Mouse (Mus musculus): ENCODE results near the gene Rab30.

Rab30 gene

GRCm38 (mm10) chr7:92842254-92842653, 100.9 kb downstream of the Rab30 start:
- DNase-seq (ENCODE audit: low spot score in 2 of 2): no peak

DNA sequence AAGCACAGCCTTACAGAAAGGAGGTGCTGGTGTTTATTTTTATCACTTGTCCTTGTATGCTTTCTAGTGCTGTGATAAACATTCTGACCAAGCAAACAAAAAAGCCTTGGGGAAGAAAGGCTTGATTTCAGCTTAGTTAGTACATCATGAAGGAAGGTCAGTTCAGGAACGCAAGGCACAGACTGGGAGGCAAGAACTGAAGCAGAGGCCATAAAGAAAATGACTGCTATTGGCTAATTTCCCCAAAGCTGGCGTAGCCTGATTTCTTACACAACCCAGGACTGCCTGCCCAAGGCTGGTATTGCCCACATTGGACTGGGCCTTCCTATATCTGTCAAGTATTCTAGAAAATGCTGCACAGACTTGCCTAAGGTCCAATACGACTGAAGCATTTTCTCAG, 106.8 kb downstream of the Rab30 start:
- no peak for DNase-seq (ENCODE audit: low spot score in 2 of 2)

DNA sequence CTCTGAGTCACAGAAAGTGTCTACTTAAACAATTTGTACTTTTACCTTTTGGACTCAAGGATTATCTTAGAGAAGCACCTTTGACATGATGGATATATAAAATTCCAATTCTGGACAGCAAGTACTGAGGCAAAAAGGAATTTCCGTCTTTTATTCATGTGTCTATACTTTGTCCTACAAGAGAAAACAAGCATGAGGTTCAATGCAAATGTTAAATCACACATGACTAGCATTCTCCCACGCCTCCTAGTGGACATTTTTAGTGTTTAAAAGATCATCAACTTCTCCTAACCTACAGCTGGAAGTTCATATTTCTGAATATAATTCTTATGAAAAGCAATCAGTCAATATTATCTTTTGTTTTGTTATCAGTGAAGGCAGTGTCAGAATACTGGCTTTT, 125.1 kb downstream of the Rab30 start:
- no peak for DNase-seq (ENCODE audit: low spot score in 2 of 2)

- no peak for DNase-seq (ENCODE audit: low spot score in 2 of 2)
Observed at GRCm38 (mm10) chr7:92870161-92870560, 128.8 kb downstream of the Rab30 start.

GRCm38 (mm10) chr7:92871596-92871995, 130.2 kb downstream of the Rab30 start:
- no peak for DNase-seq (ENCODE audit: low spot score in 2 of 2)

- peak; percentile 86 to 88 for DNase-seq (ENCODE audit: low spot score in 2 of 2)
Observed at GRCm38 (mm10) chr7:92874116-92874675, 132.8 kb downstream of the Rab30 start, which contains the start of the genes Ddias and Prcp. TSS of gene Ddias (minus strand) at chr7:92874247. TSS of gene Prcp (plus strand) at chr7:92874470.

- peak; percentile 76 to 84 for DNase-seq (ENCODE audit: low spot score in 2 of 2)
Observed at GRCm38 (mm10) chr7:92874761-92875408, 133.5 kb downstream of the Rab30 start.

GRCm38 (mm10) chr7:92876066-92876465, 134.7 kb downstream of the Rab30 start:
- no peak for DNase-seq (ENCODE audit: low spot score in 2 of 2)

DNA sequence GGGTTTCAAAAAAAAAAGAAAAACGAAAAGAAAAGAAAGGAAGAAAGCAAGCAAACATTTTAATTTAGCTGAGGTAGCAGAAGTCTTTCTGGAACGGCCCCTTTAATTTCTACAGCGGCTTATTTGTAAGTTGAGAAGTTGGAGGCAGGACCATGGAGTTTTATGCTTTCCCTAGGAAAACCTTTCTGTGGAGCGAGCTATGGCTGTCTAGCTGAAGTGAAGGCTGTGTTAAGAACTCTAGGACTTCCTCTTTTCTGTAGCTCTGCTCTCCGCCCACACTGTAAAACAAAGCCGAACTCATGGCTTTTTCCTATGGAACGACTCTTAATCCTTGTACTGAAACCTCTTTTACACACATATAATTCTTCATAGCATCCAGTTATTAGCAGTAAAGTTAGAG, 135.1 kb downstream of the Rab30 start:
- DNase-seq (ENCODE audit: low spot score in 2 of 2): no peak

GRCm38 (mm10) chr7:92878575-92879285, 137.3 kb downstream of the Rab30 start:
- no peak for DNase-seq (ENCODE audit: low spot score in 2 of 2)

DNA sequence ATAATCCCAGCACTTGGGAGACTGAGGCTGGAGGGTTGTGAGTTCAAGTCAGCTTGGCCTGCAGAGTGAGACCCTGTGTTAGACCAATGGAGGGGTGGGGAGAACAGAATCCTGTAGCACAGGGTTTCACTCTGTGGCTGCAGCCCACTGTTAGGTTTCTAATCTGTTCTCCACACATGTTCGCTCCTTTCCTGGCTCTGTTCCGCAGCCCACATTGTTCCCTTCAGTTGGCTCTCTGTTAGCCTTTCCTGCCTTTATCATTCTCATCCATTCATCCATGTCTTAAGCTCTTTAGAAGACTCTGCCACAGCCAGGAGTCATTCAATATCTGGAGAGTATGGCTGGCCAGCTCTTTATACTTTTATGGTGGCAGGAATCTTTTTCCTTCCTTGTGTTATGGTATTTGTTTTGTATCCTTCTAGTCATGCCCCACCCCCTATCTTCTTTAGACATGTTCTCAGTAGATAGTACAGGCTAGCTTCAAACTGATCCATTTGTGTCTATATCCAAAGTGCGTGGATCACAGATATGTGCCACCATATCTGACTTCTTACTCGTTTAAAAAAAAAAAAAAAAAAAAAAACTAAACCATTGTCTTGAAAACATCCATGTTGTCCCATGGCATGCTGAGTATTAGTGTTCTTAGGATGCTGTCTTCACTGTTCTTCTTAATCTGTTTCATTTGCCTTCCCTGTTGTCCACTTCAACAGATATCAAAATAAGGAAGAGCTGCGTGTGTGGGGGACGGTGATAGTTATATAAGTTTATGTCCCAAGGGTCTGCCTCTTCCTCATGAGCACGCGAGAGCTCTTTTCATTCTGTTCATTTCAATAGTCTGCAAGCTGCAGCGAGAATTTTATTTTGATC, 142.7 kb downstream of the Rab30 start:
- no peak for DNase-seq (ENCODE audit: low spot score in 2 of 2)

DNA sequence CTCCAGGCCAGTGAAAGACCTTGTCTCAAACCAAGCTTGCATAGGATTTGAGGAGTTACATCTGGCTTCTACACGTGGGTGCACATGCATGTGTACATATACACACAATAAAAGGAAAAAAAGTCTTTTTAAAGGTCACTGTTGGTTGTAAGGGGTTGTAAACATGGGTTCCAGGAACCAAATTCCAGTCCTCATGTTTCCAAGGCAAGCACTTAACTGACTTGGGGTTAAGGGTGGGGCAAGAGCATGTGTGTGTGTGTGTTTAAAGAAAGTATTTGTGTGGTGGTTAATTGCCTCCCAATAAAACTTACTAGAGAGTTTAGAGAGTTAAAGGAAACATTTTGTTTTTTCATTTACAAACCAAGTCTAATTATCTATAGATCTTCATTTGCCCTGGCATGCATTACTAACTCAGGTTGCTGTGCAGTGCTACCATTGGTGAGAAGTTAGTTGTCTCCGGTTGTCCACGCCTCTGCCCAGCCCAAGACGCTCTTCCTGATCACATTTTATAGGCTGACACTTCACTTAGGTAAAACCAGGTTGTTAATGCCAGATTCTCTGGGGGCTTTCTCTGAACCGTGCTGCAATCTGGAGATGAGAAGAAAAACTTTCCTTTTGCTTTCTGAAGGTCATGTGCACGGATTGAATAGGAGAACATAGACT, 143.7 kb downstream of the Rab30 start:
- DNase-seq (ENCODE audit: low spot score in 2 of 2): no peak

- no peak for DNase-seq (ENCODE audit: low spot score in 2 of 2)
Observed at GRCm38 (mm10) chr7:92886801-92887200, 145.4 kb downstream of the Rab30 start.

DNA sequence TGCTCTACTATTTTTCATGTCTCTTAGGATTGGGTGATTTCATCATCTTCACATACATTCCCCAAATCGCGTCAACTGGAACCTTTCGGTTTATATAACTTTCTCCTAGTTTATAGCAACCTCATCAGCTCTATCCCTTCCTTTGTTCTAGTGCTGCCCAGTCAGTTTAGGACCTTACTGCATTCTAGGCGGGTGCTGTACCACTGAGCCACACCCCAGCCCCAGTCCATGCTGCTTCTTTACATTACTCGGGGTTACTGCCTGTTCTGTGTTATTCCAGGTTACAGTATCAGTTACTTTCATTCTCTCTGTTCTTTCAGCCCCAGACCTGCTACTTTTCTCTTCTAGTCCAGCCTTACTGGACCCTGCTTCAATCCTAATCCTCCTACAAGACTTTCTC, 145.8 kb downstream of the Rab30 start:
- no peak for DNase-seq (ENCODE audit: low spot score in 2 of 2)

GRCm38 (mm10) chr7:92890211-92890610, 148.8 kb downstream of the Rab30 start:
- no peak for DNase-seq (ENCODE audit: low spot score in 2 of 2)

DNA sequence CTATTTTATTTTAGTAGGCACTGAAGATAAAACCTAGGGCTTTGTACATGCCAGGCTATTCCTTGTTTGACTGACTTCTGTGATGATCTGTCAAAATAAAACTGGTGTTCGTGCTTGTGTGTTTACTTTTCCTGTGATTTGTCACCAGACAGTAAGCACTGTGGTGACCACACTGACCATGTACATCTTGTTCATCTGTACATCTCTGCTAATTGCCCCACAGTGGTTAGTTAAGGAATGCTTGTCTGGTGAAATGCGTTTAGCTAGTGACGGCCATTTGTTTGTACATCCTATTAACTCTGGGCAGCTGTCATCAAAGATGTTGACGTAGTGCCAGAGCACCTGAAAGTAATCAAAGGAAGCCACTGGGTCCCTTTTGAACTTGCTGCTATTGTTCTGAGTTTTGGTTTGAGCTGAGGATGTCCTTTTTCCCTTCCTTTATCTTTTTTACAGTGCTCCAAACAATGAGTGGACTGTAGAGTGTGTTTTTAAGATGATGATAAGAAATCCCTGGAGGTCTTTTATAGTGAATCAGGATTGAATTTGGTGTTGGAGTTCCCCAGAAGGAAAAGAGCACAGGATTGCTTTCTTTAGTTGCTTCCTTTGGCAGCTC, 149.3 kb downstream of the Rab30 start:
- DNase-seq (ENCODE audit: low spot score in 2 of 2): no peak

DNA sequence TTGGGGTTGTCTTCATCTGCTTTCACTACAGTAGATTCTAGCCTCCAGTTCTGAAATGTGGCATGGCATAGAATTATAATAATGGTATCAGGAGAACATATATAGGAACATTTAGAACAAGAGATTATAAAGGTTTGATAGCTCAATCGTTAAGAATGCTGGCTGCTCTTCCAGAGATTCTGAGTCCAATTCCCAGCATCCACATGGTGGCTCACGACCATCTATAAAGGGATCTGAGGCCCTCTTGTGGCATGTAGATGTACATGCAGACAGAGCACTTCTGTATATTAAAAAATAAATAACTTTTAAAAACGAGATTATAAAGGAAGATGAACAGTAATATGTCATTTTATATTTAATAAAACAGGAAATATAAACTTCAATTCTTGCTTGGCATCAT, 152.1 kb downstream of the Rab30 start:
- no peak for DNase-seq (ENCODE audit: low spot score in 2 of 2)

Data from frontal cortex, postnatal 14 days (tissue).